Mouse (Mus musculus) testis, adult 2 months (tissue): ENCODE measurements around the gene Clasrp.

Experiments used
- CTCF ChIP-seq: fragments of 200-500 bp; IDR thresholded peaks from 2 replicates; pipeline ENCODE4 v1.5.1; 2012; ENCODE audit warnings: low read depth, mild to moderate bottlenecking, inconsistent platforms, low read length, moderate library complexity; ENCODE audit not compliant: control insufficient read depth, insufficient read depth, insufficient replicate concordance
- POLR2A ChIP-seq: fragments of 200-500 bp; IDR thresholded peaks from 2 replicates; pipeline ENCODE4 v1.6.1; 2012; ENCODE audit warnings: low read depth, mild to moderate bottlenecking, inconsistent platforms, low read length, moderate library complexity; ENCODE audit not compliant: control insufficient read depth

DNA sequence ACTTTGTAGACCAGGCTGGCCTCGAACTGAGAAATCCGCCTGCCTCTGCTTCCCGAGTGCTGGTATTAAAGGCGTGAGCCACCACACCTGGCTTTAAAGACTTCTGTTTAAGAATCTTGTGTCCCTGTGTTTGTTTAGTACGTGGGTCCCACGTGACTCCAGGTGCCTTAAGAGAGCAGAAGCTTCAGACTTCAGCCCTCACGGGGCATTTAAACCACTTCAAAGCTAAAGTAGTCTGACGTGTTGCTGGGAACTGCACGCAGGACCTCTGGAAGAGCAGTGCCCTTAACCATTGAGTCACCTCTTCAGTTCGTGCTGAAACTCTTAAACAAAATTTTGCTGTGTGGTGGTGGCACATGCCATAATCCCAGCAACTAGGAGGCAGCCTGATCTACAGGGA is 54.9 kb downstream of the Clasrp start:
- no peak for TF ChIP-seq CTCF
- no peak for TF ChIP-seq POLR2A
